Mouse (Mus musculus) adrenal gland, postnatal 10 days (tissue): ENCODE data around the gene Lrrc4. TPM values are rescaled to one million over a fixed set of nuclear protein-coding genes. Genes with fewer than 3 reads are reported as not detected.

Experiments
- DNase-seq: peaks from one replicate; pipeline ENCODE4 v3.0.0; 2021; ENCODE audit warnings: mixed read lengths
- long read RNA-seq, 2 experiments: library from polyadenylated mRNA; stranded (forward); transcript quantifications; one replicate each; pipeline ENCODE4 v2.0.0; 2021
- total RNA-seq, 2 experiments: library from RNA; stranded (reverse); gene quantifications; 2 replicates each; pipeline ENCODE4 v1.2.3; 2021

Lrrc4 gene
- total RNA-seq = 1 to 10 TPM; 5.2 to 5.9 TPM
- long read RNA-seq, experiment 1, partial matches to known transcripts = 0 of 9 reads
- long read RNA-seq, experiment 1, other reads (novel, unspliced or antisense) = 6 of 9 reads
- long read RNA-seq, experiment 2, partial matches to known transcripts = 0 of 11 reads
- long read RNA-seq, experiment 2, other reads (novel, unspliced or antisense) = 11 of 11 reads

GRCm38 (mm10) chr6:28831011-28831853 lies at the start of gene Lrrc4:
TSS of gene Lrrc4 (minus strand) at chr6:28831747.
- DNase-seq = no peak

- no peak for DNase-seq
Observed at GRCm38 (mm10) chr6:28880909-28881308, 49.4 kb upstream of the Lrrc4 start.

- DNase-seq = no peak
Observed at GRCm38 (mm10) chr6:28879315-28879714, 47.8 kb upstream of the Lrrc4 start.

GRCm38 (mm10) chr6:28877945-28878666 lies 46.6 kb upstream of the Lrrc4 start:
- DNase-seq = no peak

DNA sequence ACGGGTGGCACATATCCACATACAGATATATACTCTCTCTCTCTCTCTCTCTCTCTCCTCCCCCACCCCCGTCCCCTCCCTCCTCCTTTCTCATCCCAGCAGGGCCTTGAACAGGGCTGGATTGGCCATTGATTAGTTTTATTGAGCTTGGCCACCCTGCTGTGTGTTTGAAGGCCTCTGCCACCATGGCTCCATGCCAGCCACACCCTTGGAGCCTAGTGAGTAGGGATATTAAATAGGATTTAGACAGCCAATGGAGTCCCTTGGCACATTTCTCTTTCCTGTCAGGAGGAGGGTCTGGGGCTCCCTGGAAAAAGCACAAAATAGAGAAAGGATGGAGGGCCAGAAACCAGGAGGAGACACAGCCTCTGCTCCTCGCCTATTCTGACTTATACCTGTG lies 44.9 kb upstream of the Lrrc4 start:
- DNase-seq = no peak

GRCm38 (mm10) chr6:28875333-28875732 lies 43.8 kb upstream of the Lrrc4 start:
- DNase-seq = no peak

DNA sequence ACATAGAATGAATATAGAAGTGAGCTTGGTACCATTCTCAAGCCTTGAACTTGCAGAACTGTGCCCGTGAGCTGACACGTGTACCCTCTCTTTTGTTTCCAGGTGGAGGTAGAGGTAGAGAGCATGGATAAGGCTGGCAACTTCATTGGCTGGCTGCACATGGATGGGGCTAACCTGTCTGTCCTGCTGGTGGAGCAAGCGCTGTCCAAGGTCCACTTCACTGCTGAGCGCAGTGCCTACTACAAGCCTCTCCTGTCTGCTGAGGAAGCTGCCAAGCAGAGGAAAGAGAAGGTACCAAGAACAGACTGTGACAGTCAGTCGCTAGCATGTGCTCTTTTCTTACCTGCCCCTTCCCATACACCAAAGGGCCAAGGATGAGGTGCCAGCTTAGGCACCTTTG lies 43.2 kb upstream of the Lrrc4 start:
- no peak for DNase-seq

DNA sequence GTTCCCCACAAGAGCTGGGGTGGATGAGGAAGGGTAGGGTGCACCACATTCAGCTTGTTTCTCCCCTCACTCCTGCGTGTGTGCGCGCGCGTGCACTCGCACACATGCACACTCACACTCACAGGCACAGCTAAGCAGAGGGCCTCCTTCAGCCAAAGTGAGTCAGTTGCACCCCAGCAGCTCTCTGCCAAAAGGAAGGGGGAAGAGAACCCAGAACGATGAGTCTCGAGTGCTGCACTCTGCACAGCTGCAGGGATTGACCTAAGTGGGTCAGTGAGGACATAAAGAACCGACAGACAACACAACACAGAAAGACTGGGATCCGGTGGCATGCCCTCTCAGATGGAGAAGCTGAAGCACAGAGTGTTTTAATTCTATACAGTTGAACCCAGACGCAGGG lies 42.5 kb upstream of the Lrrc4 start:
- DNase-seq = no peak

DNA sequence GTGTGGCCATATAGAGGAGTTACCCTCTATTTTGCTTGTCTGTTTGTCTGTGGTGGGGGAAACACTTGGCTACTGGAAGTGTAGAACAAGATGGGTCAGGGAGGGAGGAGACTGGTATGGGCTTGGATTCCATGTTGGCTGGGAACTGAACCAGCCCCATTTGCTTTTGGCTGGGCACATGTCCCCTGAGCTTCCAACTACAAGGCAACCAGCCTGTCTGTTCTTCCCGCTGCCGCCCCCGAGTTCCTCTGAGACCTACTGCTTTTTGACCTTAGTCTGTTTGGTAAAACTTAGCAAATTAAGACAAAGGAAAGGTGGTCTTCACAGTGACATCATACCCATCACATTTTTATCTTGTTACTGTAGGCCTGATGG lies 40.9 kb upstream of the Lrrc4 start:
- DNase-seq = peak; percentile 31

DNA sequence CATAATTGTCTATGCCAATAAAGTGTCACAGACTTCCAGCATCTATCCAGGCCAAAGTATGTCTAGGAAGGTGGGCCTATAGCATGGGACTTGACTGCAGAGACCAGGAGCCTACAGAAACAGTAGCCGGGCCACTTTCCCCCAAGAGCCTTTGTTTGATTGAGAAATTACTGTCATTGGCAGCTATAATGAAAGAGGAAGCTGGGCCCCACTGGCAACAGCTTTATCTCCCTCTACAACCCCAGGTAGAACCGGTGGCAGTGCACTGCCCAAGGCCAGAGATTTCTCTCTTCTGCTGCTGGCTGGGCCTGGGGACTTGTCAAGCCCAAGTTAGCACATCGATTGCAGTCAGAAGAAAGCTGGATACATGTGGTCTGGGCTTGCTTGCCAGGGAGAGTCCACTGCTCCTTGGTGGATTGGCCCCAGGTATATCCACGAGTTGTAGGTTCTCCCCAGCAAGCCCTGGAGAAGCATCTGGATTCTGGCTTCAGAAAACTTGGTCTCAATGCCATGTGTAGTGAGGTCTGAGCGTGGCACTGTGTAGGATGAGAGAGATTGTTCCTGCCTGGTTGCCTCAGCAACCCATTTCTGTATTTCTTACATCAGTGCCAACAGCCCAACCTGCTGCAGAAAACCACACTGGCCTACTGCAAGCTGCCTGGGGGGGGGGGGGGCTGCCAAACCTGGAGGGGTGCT lies 40.3 kb upstream of the Lrrc4 start:
- no peak for DNase-seq

DNA sequence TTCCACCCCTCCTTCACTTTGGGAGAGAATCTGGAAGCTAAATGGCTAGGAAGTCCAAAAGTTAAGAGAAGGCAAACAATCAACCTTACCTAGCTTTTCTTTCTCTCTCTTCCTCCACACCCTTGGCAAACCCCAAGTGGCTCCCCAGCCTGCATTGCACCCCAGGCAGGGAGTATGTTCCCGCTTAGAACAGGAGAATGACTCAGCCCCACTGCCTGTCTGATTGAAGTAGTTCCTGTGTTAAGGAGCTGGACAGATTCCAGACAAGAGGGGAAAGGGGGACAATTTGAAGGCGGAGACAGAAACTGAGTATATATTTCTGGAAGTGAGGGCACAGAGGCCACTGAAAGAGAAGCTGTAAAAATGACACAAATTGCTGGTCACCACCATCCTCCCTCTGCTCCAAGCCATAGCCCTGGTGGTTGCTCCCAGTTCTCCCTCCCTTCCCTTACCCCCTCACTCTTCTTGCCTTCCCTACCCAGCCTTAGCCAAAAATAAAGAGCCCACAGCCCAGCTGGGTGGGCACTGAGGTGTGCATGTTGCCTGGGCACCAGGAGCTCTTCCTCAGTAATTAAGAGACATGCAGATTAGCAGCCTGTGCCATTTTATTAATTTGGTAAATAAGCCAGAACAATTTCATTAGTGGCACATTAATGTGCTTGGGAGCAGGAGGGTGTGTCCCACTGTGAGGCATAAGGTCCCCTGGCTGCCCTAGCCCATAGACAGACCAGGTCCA lies 36.1 kb upstream of the Lrrc4 start:
- DNase-seq = no peak

GRCm38 (mm10) chr6:28866206-28866605 lies 34.7 kb upstream of the Lrrc4 start:
- no peak for DNase-seq

GRCm38 (mm10) chr6:28865112-28865511 lies 33.6 kb upstream of the Lrrc4 start:
- DNase-seq = no peak

GRCm38 (mm10) chr6:28864684-28865083 lies 33.1 kb upstream of the Lrrc4 start:
- DNase-seq = no peak

- no peak for DNase-seq
Observed at GRCm38 (mm10) chr6:28862304-28862703, 30.8 kb upstream of the Lrrc4 start.

DNA sequence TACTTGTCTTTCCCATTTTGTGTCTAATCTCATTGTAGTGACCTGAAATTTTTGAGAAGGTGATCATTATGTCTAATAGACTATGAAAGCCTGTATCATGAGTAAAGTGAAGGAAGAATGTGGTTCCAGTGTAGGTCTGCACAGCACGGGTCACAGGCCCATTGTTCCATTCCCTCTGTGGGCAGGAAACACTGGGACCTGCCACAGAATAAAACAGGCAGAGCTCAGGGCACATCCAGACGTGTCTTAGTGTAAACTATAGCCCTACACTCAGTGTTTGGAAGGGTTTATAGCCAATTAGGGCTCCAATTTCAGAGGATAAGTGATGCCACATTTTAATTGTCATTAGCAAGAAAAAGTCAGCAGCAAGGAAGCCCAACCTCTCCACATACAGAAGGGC lies 29.4 kb upstream of the Lrrc4 start:
- no peak for DNase-seq

DNA sequence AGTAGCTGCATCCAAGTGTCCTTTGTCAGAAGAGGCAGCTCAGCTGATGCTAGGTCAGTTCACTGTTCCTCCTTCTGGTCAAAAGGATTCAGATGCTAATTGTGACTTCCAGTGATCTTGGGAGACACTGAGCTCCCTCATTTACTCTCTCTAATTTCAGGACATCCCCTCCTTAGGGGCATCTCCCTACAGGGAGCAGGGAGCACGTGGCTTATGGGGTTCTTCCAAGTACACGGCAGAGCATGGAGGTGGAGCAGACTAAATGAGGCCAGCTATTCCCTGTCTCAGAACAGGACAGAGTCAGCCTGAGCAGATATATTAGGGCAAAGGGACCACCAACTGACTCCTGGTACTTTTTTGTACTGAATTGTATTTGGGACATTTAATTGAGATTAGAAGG lies 28.9 kb upstream of the Lrrc4 start:
- DNase-seq = no peak

DNA sequence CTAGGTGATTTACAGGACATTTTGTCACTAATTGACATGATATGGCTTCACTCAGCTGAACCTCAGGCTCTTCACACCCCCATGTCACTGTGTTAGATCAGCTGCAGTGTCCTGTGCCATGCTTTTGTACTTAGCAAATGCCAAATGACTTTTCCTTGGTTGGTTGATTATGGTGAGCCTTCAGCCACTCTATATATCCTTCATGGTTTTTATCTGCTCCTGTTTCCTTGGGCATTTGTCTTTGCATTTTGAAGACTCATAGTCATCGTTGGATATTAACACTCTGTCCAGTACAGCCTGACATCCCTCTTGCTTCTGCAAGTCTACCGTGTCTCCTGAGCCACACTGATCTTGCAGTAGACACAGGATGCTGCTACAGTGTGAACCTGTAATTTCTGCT lies 27.5 kb upstream of the Lrrc4 start:
- no peak for DNase-seq

DNA sequence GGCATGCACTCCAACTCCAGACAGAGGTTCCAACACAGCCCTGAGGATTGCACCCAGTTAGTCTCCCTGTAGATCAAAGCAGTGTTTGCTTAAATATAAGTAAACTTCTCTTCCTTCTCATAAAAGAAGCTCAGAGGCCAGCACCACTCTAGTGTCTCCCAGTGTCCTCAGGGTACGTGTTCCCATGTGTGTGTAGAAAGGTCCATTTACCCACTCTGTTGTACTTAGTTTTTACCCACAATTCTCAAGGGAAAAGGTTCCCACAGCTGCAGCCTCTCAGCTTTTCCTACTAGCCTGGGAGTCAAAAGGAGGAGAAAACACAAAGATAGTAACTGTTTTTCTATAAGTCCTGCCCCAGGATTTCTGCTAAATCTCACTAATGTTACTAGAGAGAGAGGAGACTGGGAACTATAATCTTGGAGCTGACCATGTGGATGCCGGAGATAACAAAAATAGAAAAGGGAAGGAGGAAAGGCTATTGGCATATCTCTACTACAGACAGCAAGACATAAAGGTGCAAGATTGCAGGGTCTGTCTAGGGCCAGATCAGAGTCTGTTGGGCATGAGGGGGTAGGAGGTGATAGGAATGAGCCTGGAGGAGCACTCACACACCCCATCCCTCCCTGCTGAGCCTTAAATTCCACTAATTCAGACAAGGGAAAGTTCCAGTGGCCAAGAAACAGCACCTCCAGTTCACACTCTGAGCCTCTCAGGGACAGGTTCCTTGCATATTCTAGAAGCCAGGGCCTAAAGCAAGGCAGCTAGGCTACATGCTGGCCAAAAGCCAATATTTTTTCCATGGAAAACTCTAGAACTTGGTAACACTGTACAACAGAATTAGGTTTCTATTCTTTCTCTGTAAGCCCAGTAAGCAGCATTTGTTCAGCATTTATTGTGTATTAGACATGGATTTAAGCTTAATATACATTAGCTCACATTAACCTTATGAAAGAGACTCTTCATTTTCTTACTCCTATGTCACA lies 25.9 kb upstream of the Lrrc4 start:
- DNase-seq = no peak

DNA sequence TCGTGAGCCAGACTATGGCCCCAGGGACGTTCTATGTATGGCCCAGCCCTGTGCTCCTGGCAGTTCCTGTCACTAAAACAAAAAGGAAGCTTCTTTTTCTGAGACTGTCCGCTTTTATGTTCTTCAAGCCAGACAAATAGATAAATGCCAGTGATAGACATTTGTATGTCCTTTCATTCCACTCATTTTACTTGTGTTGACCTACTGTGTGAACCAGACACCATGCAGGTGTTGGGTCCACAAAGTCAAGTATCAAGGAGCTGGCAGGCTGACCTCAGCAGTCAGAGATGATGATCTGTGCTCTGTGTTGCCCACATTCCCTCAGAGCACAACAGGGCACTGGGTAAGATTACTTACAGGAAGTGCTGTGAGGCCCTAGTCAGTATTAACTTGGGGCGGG lies 25.2 kb upstream of the Lrrc4 start:
- no peak for DNase-seq

GRCm38 (mm10) chr6:28855442-28855841 lies 23.9 kb upstream of the Lrrc4 start:
- DNase-seq = peak; percentile 18
